Mouse (Mus musculus) heart, postnatal 0 days (tissue): ENCODE data around the gene Igf1r. TPM values are rescaled to one million over a fixed set of nuclear protein-coding genes. Genes with fewer than 3 reads are reported as not detected.

Source experiments
- ATAC-seq: fragments of 200-750 bp; cut with Nextera tagmentation; 2 replicates; pipeline ENCODE4 v1.8.0; 2017; ENCODE audit warnings: low read depth, moderate number of reproducible peaks, moderate library complexity; ENCODE audit not compliant: insufficient read depth
- DNase-seq: peaks from one replicate; pipeline ENCODE4 v3.0.0-alpha.2; 2016; ENCODE audit warnings: low spot score
- H3K27ac ChIP-seq: fragments of 300-500 bp; sonication (generic); 2 replicates; pipeline ENCODE4 v1.5.1; 2014; ENCODE audit warnings: low read depth, mild to moderate bottlenecking
- H3K27me3 ChIP-seq: fragments of 300-500 bp; sonication (generic); 2 replicates; pipeline ENCODE4 v1.6.1; 2014; ENCODE audit warnings: low read length, mixed read lengths; ENCODE audit not compliant: control insufficient read depth, insufficient read depth
- H3K36me3 ChIP-seq: fragments of 300-500 bp; sonication (generic); replicated peaks from 2 replicates; pipeline ENCODE4 v1.6.1; 2014; ENCODE audit warnings: low read length, mixed read lengths; ENCODE audit not compliant: control insufficient read depth, insufficient read depth
- H3K4me1 ChIP-seq: fragments of 300-500 bp; sonication (generic); 2 replicates; pipeline ENCODE4 v1.6.1; 2014; ENCODE audit warnings: antibody characterized with exemption; ENCODE audit not compliant: control insufficient read depth, insufficient read depth
- H3K4me2 ChIP-seq: fragments of 300-500 bp; sonication (generic); 2 replicates; pipeline ENCODE4 v1.6.1; 2014; ENCODE audit warnings: low read depth, mild to moderate bottlenecking, low read length, moderate library complexity
- H3K4me3 ChIP-seq: fragments of 300-500 bp; sonication (generic); 2 replicates; pipeline ENCODE4 v1.5.1; 2014; ENCODE audit warnings: low read depth, low read length
- H3K9ac ChIP-seq: fragments of 300-500 bp; sonication (generic); replicated peaks from 2 replicates; pipeline ENCODE4 v1.6.1; 2014; ENCODE audit warnings: low read depth, low read length, mixed read lengths
- H3K9me3 ChIP-seq: fragments of 300-500 bp; sonication (generic); replicated peaks from 2 replicates; pipeline ENCODE4 v1.6.1; 2016; ENCODE audit warnings: low read length; ENCODE audit not compliant: control insufficient read depth
- CTCF ChIP-seq: IDR thresholded peaks from 2 replicates; pipeline ENCODE4 v1.5.1; 2016; ENCODE audit warnings: antibody characterized with exemption, control low read depth, low read depth
- EP300 ChIP-seq: IDR thresholded peaks from 2 replicates; pipeline ENCODE4 v1.6.1; 2016; ENCODE audit warnings: antibody characterized with exemption, low read depth
- WGBS: fragments of 180-500 bp; shearing (Covaris S2); extraction: QIAGEN DNeasy Blood & Tissue Kit; methylation state at CpG from one replicate; pipeline ENCODE4 v1.1.7; 2014; 5-methylcytosine and 5-hydroxymethylcytosine counted together
- polyA plus RNA-seq: library from polyadenylated mRNA; unstranded; fragments of >200 nt; fragmentation: Nextera tagmentation; extraction: Ambion mirVana; gene quantifications from 2 replicates; pipeline ENCODE4 v1.2.1, GENCODE M21; 2015
- total RNA-seq: library from RNA; depleted of rRNA; stranded (reverse); fragments of >200 nt; gene quantifications from 2 replicates; pipeline ENCODE4 v1.2.3, GENCODE M21; 2014; ENCODE audit warnings: low replicate concordance

Igf1r gene
- total and polyA plus RNA-seq, 2 experiments from 2014 or later = 8.8 to 41.8 TPM

DNA sequence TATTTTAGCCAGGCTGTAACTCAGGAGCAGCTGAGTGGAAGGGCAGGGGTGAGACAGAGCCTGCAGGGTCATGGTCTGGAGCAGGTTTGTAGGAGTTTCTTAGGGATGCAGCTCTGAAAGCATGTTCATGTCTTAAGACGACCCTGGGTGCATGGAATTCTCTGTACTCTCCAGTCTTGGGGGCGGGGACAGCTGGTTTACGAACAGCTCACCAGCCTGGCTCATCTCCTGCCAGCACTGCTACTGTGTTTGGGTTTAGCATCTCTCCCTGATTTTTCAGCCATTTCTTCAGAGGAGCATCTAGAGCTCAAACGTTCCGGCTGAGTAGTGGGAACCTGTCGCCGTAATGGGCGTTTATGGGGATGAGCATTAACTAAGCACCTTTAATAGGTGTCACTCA is 137.9 kb downstream of the Igf1r start:
- H3K36me3 ChIP-seq = no peaks in the 10 kb centered on the region
- WGBS = 87% methylated on average over 8 of the region's 8 CpGs
- no peak overlapping the region for H3K4me3 ChIP-seq
- no peaks in the 10 kb centered on the region for H3K27me3 ChIP-seq
- no peak overlapping the region for H3K9ac ChIP-seq
- H3K4me1 ChIP-seq = peaks cover 25% of the 10 kb centered on the region
- DNase-seq (no peak), ATAC-seq (no peak)
- H3K27ac ChIP-seq = no peak overlapping the region
- no peaks in the 10 kb centered on the region for H3K9me3 ChIP-seq
- H3K4me2 ChIP-seq = no peak overlapping the region
- TF ChIP-seq EP300 = no peak
- TF ChIP-seq CTCF = no peak

DNA sequence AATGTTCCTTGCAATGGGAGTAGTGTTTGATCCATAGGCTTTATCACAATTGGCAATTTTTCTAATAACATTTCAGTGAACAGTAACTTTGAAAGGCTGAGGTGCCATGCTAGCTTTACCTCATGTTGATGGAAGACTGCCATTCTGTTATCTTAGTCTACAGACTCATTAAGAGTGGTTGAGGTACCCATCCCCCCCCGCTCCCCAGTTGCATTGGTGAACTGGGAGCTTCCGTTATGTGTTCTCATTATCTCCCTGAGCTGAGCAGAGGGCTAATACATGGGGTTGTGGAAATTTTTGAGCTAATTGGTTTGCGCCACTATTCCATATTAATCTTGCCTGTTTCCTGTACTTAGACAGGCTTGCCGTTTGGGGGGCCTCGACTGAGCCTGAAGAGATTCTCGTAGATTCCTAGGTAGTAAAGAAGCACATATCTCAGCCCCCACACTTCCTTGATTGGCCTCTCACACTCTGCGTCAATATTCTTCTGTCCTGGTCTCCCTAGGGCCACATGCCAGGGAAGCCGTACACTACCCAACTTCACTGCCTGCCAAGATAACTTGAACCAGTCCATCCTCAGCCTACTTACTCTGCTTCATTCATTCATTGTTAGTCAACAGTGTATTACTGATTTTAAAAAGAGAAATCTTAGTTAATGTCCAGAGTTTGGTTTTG is 139.8 kb downstream of the Igf1r start:
- WGBS = 55% methylated on average over 8 of the region's 8 CpGs
- DNase-seq = no peak
- no peak for ATAC-seq

DNA sequence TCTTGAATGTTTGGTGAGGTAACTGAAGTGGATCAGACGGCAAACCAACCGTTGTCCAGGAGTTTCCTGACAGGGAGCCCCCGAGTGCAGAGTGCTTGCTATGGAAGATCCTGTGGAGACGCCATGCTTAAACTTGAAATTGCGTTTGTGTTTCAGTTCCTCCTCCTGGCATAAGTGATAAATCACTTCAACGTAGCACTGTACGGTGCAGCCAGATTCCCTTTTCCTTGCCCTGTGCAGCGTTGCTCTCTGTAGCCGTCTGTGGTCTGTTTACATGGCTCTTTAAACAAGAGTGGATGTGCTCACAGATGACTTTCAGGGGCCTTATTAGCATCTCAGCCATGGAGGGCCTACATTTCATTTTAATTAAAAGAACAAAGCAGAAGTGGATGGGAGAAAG is 141.2 kb downstream of the Igf1r start:
- Histone ChIP-seq H3K36me3 (no peaks in the 10 kb centered on the region), H3K9me3 (no peaks in the 10 kb centered on the region), H3K4me2 (no peak overlapping the region), H3K4me1 (peaks cover 28% of the 10 kb centered on the region), H3K4me3 (no peak overlapping the region), H3K27ac (no peak overlapping the region), H3K27me3 (no peaks in the 10 kb centered on the region), H3K9ac (no peak overlapping the region)
- DNase-seq (no peak), ATAC-seq (no peak)
- 81% methylated on average over 9 of the region's 9 CpGs for WGBS
- TF ChIP-seq CTCF (no peak), EP300 (no peak)

More for the DNA sequence above, 139.8 kb downstream of the Igf1r start:
- Histone ChIP-seq H3K4me1 (peaks cover 27% of the 10 kb centered on the region), H3K9me3 (no peaks in the 10 kb centered on the region), H3K27ac (no peak overlapping the region), H3K4me2 (no peak overlapping the region), H3K9ac (no peak overlapping the region), H3K4me3 (no peak overlapping the region), H3K36me3 (no peaks in the 10 kb centered on the region), H3K27me3 (no peaks in the 10 kb centered on the region)
- TF ChIP-seq EP300 (no peak), CTCF (no peak)

DNA sequence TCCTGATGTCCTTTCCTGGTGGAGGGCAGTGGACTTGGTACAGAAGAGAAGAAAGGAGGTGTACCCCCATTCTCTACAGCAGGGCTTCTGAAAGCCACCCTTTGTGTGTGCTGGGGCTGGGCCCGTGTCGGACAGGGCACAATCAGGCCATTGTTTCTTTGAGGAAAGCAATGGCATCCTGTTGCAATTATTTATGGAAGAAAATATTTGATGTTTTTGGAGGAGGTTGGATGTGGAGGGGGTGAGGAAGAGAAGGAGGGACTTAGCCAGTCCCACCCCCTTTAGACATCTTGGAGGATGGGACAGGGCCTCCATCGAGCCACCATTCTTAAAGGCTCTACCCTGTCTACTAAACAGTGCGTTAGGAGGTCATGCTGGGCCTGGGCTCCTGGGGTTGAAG is 142.9 kb downstream of the Igf1r start:
- Histone ChIP-seq H3K9ac (no peak overlapping the region), H3K36me3 (no peaks in the 10 kb centered on the region), H3K27me3 (no peaks in the 10 kb centered on the region), H3K4me1 (peaks cover 28% of the 10 kb centered on the region), H3K4me2 (no peak overlapping the region), H3K4me3 (no peak overlapping the region), H3K27ac (no peak overlapping the region), H3K9me3 (no peaks in the 10 kb centered on the region)
- WGBS = 63% methylated on average over 4 of the region's 4 CpGs
- no peak for ATAC-seq
- TF ChIP-seq CTCF (no peak), EP300 (no peak)
- no peak for DNase-seq

DNA sequence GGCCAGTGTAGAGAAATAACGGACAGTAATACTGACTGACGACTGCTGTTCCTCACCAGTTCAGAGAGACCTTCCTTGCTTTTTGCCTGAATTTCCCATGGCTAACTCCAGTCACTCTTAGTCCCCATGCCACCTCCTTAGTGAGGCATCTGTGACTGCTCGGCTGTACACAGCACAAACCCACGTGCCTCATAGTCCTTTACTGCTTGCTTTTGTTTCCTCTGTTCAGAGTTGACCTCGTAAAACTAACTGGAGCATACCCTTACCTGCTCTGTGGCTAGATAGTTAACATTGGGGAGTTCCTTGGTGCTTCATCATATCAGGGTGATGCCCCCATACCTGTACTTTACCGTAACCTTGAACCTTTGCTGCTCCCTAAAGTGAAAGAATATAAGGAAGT is 143.8 kb downstream of the Igf1r start:
- Histone ChIP-seq H3K9me3 (no peaks in the 10 kb centered on the region), H3K27ac (no peak overlapping the region), H3K4me3 (no peak overlapping the region), H3K27me3 (no peaks in the 10 kb centered on the region), H3K9ac (no peak overlapping the region), H3K4me2 (no peak overlapping the region), H3K4me1 (peaks cover 35% of the 10 kb centered on the region), H3K36me3 (no peaks in the 10 kb centered on the region)
- DNase-seq (no peak), ATAC-seq (no peak)
- WGBS = 73% methylated on average over 6 of the region's 6 CpGs
- no peak for TF ChIP-seq EP300
- no peak for TF ChIP-seq CTCF
